Comparison of ENCODE assay signal across 28 mouse cellular contexts in the genomic region with DNA sequence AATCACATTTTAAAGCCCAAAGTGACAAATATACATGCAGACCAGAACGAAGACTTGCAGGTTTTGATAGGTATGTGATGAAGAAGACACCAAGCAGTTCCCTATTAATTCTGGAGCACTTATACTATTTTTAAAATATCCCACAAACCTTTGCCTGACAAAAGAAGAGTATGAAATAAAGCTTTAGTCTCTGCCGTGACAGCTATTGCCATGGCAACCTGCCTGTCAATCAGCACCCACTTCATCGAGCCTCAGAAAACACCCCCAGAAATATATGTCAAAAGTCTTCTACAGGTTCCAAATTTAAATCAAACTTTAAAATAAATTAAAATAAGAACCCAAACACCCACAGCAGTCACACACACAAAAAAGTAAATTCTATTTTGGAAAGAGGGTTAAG.
A peak's percentile ranks its signal among the peaks of the same experiment; 100 is the strongest.
DNase-seq lines count a peak whose midpoint lies in the region; ATAC-seq and TF ChIP-seq lines count a peak whose summit lies in the region.
"Had no signal": no experiment of that assay in that cellular context is flagged by ENCODE, and none has a peak within 500 bp of the region (broad histone marks: within the 10 kb centered on the region; RNA-seq: fewer than 3 reads in every experiment).

No protein-coding gene starts in this region.

- H3K9ac ChIP-seq in heart, embryonic 11.5 days (ENCODE audit: low read depth, low read length) = no peak overlapping the region
- no peak overlapping the region for H3K9ac ChIP-seq in kidney, embryonic 14.5 days (ENCODE audit: low read depth, low read length)
- H3K9ac ChIP-seq: embryonic facial prominence, embryonic 12.5 days; forebrain, embryonic 12.5 days; heart, embryonic 15.5 days; hindbrain, embryonic 14.5 days; limb, embryonic 12.5 days; liver, postnatal 0 days; neural tube, embryonic 15.5 days had no signal

- no peaks in the 10 kb centered on the region for H3K27me3 ChIP-seq in heart, embryonic 11.5 days (ENCODE audit: control insufficient read depth, insufficient read depth, low read length)
- no peaks in the 10 kb centered on the region for H3K27me3 ChIP-seq in kidney, embryonic 14.5 days (ENCODE audit: control insufficient read depth, insufficient read depth, low read length)
- H3K27me3 ChIP-seq: embryonic facial prominence, embryonic 12.5 days; forebrain, embryonic 12.5 days; heart, embryonic 15.5 days; limb, embryonic 12.5 days; neural tube, embryonic 15.5 days had no signal

- TF ChIP-seq POLR2A in brain, embryonic 14.5 days (IDR thresholded peaks at IDR 0.05; ENCODE audit: borderline replicate concordance, extremely low read depth, insufficient read depth, insufficient read length, poor library complexity, severe bottlenecking) = no peak

- no peaks in the 10 kb centered on the region for H3K9me3 ChIP-seq in heart, embryonic 11.5 days (replicated peaks; ENCODE audit: control insufficient read depth, low read length)
- no peaks in the 10 kb centered on the region for H3K9me3 ChIP-seq in kidney, embryonic 14.5 days (ENCODE audit: control insufficient read depth, low read length)
- H3K9me3 ChIP-seq: embryonic facial prominence, embryonic 12.5 days; forebrain, embryonic 12.5 days; heart, embryonic 15.5 days; limb, embryonic 12.5 days; midbrain, embryonic 10.5 days; neural tube, embryonic 15.5 days had no signal

- 0 out of 2 replicates have a peak, but pooled peaks cover 3% of the 10 kb centered on the region for H3K4me1 ChIP-seq in heart, embryonic 11.5 days (ENCODE audit: control insufficient read depth, insufficient read depth, low read length)
- no peaks in the 10 kb centered on the region for H3K4me1 ChIP-seq in kidney, embryonic 14.5 days (ENCODE audit: control insufficient read depth, insufficient read depth, low read length)
- H3K4me1 ChIP-seq: embryonic facial prominence, embryonic 12.5 days; limb, embryonic 12.5 days; neural tube, embryonic 15.5 days had no signal

- intact Hi-C loops in left cerebral cortex, postnatal 14 days (cut with DNase I) = no loop called here
- intact Hi-C loops in left cerebral cortex, postnatal 36 days (cut with DNase I) = no loop called here

- H3K4me2 ChIP-seq in heart, embryonic 11.5 days = no peak overlapping the region
- H3K4me2 ChIP-seq in kidney, embryonic 14.5 days (replicated peaks; ENCODE audit: low read depth, low read length) = no peak overlapping the region
- H3K4me2 ChIP-seq: embryonic facial prominence, embryonic 12.5 days; forebrain, embryonic 12.5 days; heart, embryonic 15.5 days; hindbrain, embryonic 14.5 days; limb, embryonic 12.5 days; liver, embryonic 11.5 days; neural tube, embryonic 15.5 days had no signal

- H3K4me3 ChIP-seq in heart, embryonic 11.5 days (ENCODE audit: low read depth, low read length) = no peak overlapping the region
- no peak overlapping the region for H3K4me3 ChIP-seq in kidney, embryonic 14.5 days (ENCODE audit: low read length)
- H3K4me3 ChIP-seq: embryonic facial prominence, embryonic 12.5 days; forebrain, embryonic 12.5 days; heart, adult 2 months; heart, embryonic 15.5 days; left cerebral cortex, adult 2 months; limb, embryonic 12.5 days; midbrain, embryonic 10.5 days; neural tube, embryonic 15.5 days had no signal

- no peak for TF ChIP-seq CTCF in brain, embryonic 14.5 days (IDR thresholded peaks at IDR 0.05; ENCODE audit: borderline replicate concordance, extremely low read depth, insufficient read depth, insufficient read length)

- WGBS in heart, embryonic 11.5 days (ENCODE audit: insufficient replicate concordance) = 66% methylated on average over 3 of the region's 3 CpGs
- WGBS in kidney, embryonic 14.5 days = 75% methylated on average over 3 of the region's 3 CpGs

- DNase-seq in heart, adult 11 months = peak; percentile 4
- DNase-seq in left cerebral cortex, postnatal 14 days (ENCODE audit: low spot score in 2 of 2) = peak; percentile 13 to 43
- no peak for DNase-seq in left cerebral cortex, postnatal 36 days (ENCODE audit: low spot score in 2 of 2)
- DNase-seq in brain, embryonic 14.5 days (ENCODE audit: low read depth) = peak; percentile 35
- peak; percentile 7 to 12 for DNase-seq in layer of hippocampus, postnatal 36 days
- no peak for DNase-seq in kidney, postnatal 36 days
- DNase-seq: adrenal gland, postnatal 25 days; cerebellum, adult 11-12 months; cerebellum, postnatal 14 days; gastrocnemius, postnatal 25 days; heart, adult 2 months; heart, postnatal 4 days; kidney, adult 18-20 months; kidney, postnatal 10 days; liver, postnatal 0 days had no signal

- H3K27ac ChIP-seq in heart, embryonic 11.5 days (ENCODE audit: low read depth, low read length) = no peak overlapping the region
- H3K27ac ChIP-seq in kidney, embryonic 14.5 days (ENCODE audit: low read depth, low read length) = no peak overlapping the region
- H3K27ac ChIP-seq: embryonic facial prominence, embryonic 12.5 days; forebrain, embryonic 12.5 days; heart, adult 2 months; heart, embryonic 15.5 days; hindbrain, embryonic 14.5 days; left cerebral cortex, adult 2 months; limb, embryonic 12.5 days; midbrain, embryonic 10.5 days; neural tube, embryonic 15.5 days had no signal

- no peak for ATAC-seq in heart, embryonic 11.5 days (replicated peaks; ENCODE audit: insufficient number of reproducible peaks, low FRiP score, low TSS enrichment)
- ATAC-seq in kidney, embryonic 14.5 days (ENCODE audit: low FRiP score, low TSS enrichment) = no peak
- ATAC-seq: inflammation-experienced regulatory T-cells, adult 6 months; liver, postnatal 0 days; lung, postnatal 0 days had no signal

- H3K36me3 ChIP-seq in heart, embryonic 11.5 days (ENCODE audit: control insufficient read depth, insufficient read depth, low read length) = no peaks in the 10 kb centered on the region
- H3K36me3 ChIP-seq in kidney, embryonic 14.5 days (ENCODE audit: control insufficient read depth, insufficient read depth, low read length) = no peaks in the 10 kb centered on the region
- H3K36me3 ChIP-seq: embryonic facial prominence, embryonic 12.5 days; forebrain, embryonic 12.5 days; heart, embryonic 15.5 days; limb, embryonic 12.5 days; midbrain, embryonic 10.5 days; neural tube, embryonic 15.5 days had no signal

Comparison
In these comparisons a context has a peak if more than half of its experiments do, and no peak if none do; other contexts are left out.
1. DNase-seq: peak in heart, adult 11 months (single experiment), left cerebral cortex, postnatal 14 days (2 of 2), brain, embryonic 14.5 days (single experiment) and layer of hippocampus, postnatal 36 days (2 of 2); none in left cerebral cortex, postnatal 36 days (0 of 2) and kidney, postnatal 36 days (0 of 2).